39 mouse cellular contexts compared by ENCODE assay signal in genomic region chr4:4079132-4079531, GRCm38 (mm10). TPM values are rescaled to one million over a fixed set of nuclear protein-coding genes. Genes with fewer than 3 reads are reported as not detected.
A peak's percentile ranks its signal among the peaks of the same experiment; 100 is the strongest.
DNase-seq lines count a peak whose midpoint lies in the region; ATAC-seq and TF ChIP-seq lines count a peak whose summit lies in the region.
"Had no signal": no experiment of that assay in that cellular context is flagged by ENCODE, and none has a peak within 500 bp of the region (broad histone marks: within the 10 kb centered on the region; RNA-seq: fewer than 3 reads in every experiment).

No protein-coding gene starts in this region.

- H3K4me3 ChIP-seq in embryonic facial prominence, embryonic 14.5 days (ENCODE audit: low read depth, low read length) = no peak overlapping the region
- H3K4me3 ChIP-seq in embryonic facial prominence, embryonic 10.5 days = no peak overlapping the region
- no peak overlapping the region for H3K4me3 ChIP-seq in hindbrain, embryonic 16.5 days (ENCODE audit: low read length)
- H3K4me3 ChIP-seq in hindbrain, embryonic 13.5 days = no peak overlapping the region
- no peak overlapping the region for H3K4me3 ChIP-seq in lung, embryonic 14.5 days (ENCODE audit: low read depth, low read length)
- H3K4me3 ChIP-seq: embryonic facial prominence, embryonic 13.5 days; erythroblast, embryonic 14.5 days; forebrain, embryonic 13.5 days; heart, adult 2 months; heart, embryonic 12.5 days; kidney, embryonic 15.5 days; left cerebral cortex, adult 2 months; liver, embryonic 12.5 days; midbrain, embryonic 15.5 days had no signal

- WGBS in embryonic facial prominence, embryonic 14.5 days = 82% methylated on average over 3 of the region's 3 CpGs
- WGBS in embryonic facial prominence, embryonic 10.5 days = 86% methylated on average over 3 of the region's 3 CpGs
- WGBS in hindbrain, embryonic 16.5 days = 58% methylated on average over 3 of the region's 3 CpGs
- WGBS in hindbrain, embryonic 13.5 days = 87% methylated on average over 3 of the region's 3 CpGs
- 63% methylated on average over 3 of the region's 3 CpGs for WGBS in lung, embryonic 14.5 days
- WGBS in large intestine, adult 2 months = 36% methylated on average over 3 of the region's 3 CpGs

- no peak for ATAC-seq in embryonic facial prominence, embryonic 14.5 days (ENCODE audit: low read depth)
- ATAC-seq in hindbrain, embryonic 16.5 days = peak; percentile 34; the same call in 1 of the 2 replicates
- ATAC-seq in hindbrain, embryonic 13.5 days (ENCODE audit: low FRiP score) = no peak
- ATAC-seq in lung, embryonic 14.5 days (ENCODE audit: insufficient read depth) = no peak
- ATAC-seq: forebrain, embryonic 13.5 days; inflammation-experienced regulatory T-cells, adult 6 months; liver, embryonic 12.5 days; liver, postnatal 0 days; midbrain, embryonic 15.5 days; Patski had no signal

- no peak overlapping the region for H3K9ac ChIP-seq in embryonic facial prominence, embryonic 14.5 days (ENCODE audit: low read depth, low read length)
- no peak overlapping the region for H3K9ac ChIP-seq in hindbrain, embryonic 16.5 days (ENCODE audit: low read depth, low read length)
- H3K9ac ChIP-seq in hindbrain, embryonic 13.5 days = no peak overlapping the region
- H3K9ac ChIP-seq in lung, embryonic 14.5 days = no peak overlapping the region
- H3K9ac ChIP-seq: embryonic facial prominence, embryonic 13.5 days; forebrain, embryonic 13.5 days; heart, embryonic 12.5 days; kidney, embryonic 15.5 days; liver, embryonic 12.5 days; liver, postnatal 0 days; midbrain, embryonic 15.5 days had no signal

- H3K4me2 ChIP-seq in embryonic facial prominence, embryonic 14.5 days (ENCODE audit: low read depth, low read length) = no peak overlapping the region
- no peak overlapping the region for H3K4me2 ChIP-seq in hindbrain, embryonic 16.5 days (ENCODE audit: low read length)
- H3K4me2 ChIP-seq in hindbrain, embryonic 13.5 days = no peak overlapping the region
- H3K4me2 ChIP-seq in lung, embryonic 14.5 days = no peak overlapping the region
- H3K4me2 ChIP-seq: embryonic facial prominence, embryonic 13.5 days; forebrain, embryonic 13.5 days; heart, embryonic 12.5 days; kidney, embryonic 15.5 days; liver, embryonic 12.5 days; midbrain, embryonic 15.5 days had no signal

- H3K36me3 ChIP-seq in embryonic facial prominence, embryonic 14.5 days (ENCODE audit: control insufficient read depth, insufficient read depth, low read length) = no peaks in the 10 kb centered on the region
- no peaks in the 10 kb centered on the region for H3K36me3 ChIP-seq in embryonic facial prominence, embryonic 10.5 days (replicated peaks)
- no peaks in the 10 kb centered on the region for H3K36me3 ChIP-seq in hindbrain, embryonic 16.5 days (ENCODE audit: control insufficient read depth, insufficient read depth, low read length)
- no peaks in the 10 kb centered on the region for H3K36me3 ChIP-seq in hindbrain, embryonic 13.5 days
- H3K36me3 ChIP-seq in lung, embryonic 14.5 days (ENCODE audit: insufficient read depth) = no peaks in the 10 kb centered on the region
- H3K36me3 ChIP-seq: embryonic facial prominence, embryonic 13.5 days; heart, embryonic 12.5 days; kidney, embryonic 15.5 days; liver, embryonic 12.5 days; midbrain, embryonic 15.5 days had no signal

- H3K4me1 ChIP-seq in embryonic facial prominence, embryonic 14.5 days (ENCODE audit: control insufficient read depth, insufficient read depth, low read length) = no peaks in the 10 kb centered on the region
- H3K4me1 ChIP-seq in embryonic facial prominence, embryonic 10.5 days = no peaks in the 10 kb centered on the region
- H3K4me1 ChIP-seq in hindbrain, embryonic 16.5 days (ENCODE audit: control insufficient read depth, insufficient read depth, low read depth, low read length) = no peaks in the 10 kb centered on the region
- no peaks in the 10 kb centered on the region for H3K4me1 ChIP-seq in hindbrain, embryonic 13.5 days (replicated peaks)
- no peaks in the 10 kb centered on the region for H3K4me1 ChIP-seq in lung, embryonic 14.5 days (ENCODE audit: insufficient read depth)
- H3K4me1 ChIP-seq: embryonic facial prominence, embryonic 13.5 days; forebrain, embryonic 13.5 days; heart, embryonic 12.5 days; kidney, embryonic 15.5 days; liver, embryonic 12.5 days; midbrain, embryonic 15.5 days had no signal

- no peak for TF ChIP-seq CTCF in lung, embryonic 14.5 days (IDR thresholded peaks at IDR 0.05; ENCODE audit: low read depth)

- H3K9me3 ChIP-seq in embryonic facial prominence, embryonic 14.5 days (ENCODE audit: control insufficient read depth, low read length) = no peaks in the 10 kb centered on the region
- no peaks in the 10 kb centered on the region for H3K9me3 ChIP-seq in embryonic facial prominence, embryonic 10.5 days
- no peaks in the 10 kb centered on the region for H3K9me3 ChIP-seq in hindbrain, embryonic 16.5 days (ENCODE audit: control insufficient read depth, low read length)
- H3K9me3 ChIP-seq in hindbrain, embryonic 13.5 days = no peaks in the 10 kb centered on the region
- H3K9me3 ChIP-seq in lung, embryonic 14.5 days (ENCODE audit: low read depth, low read length) = no peaks in the 10 kb centered on the region
- H3K9me3 ChIP-seq: embryonic facial prominence, embryonic 13.5 days; forebrain, embryonic 13.5 days; heart, embryonic 12.5 days; kidney, embryonic 15.5 days; liver, embryonic 12.5 days; midbrain, embryonic 15.5 days had no signal

- intact Hi-C loops in heart, postnatal 10 days (cut with DNase I) = no loop called here

- DNase-seq in embryonic facial prominence, embryonic 14.5 days (ENCODE audit: low spot score) = peak; percentile 19
- DNase-seq in embryonic facial prominence, embryonic 10.5 days (ENCODE audit: low spot score) = no peak
- DNase-seq in lung, embryonic 14.5 days = peak; percentile 5
- no peak for DNase-seq in lung, adult 18-20 months
- DNase-seq in large intestine, adult 2 months (ENCODE audit: low read depth, low spot score) = peak; percentile 3
- DNase-seq in heart, postnatal 10 days = no peak
- DNase-seq: adrenal gland, postnatal 25 days; cerebellum, adult 8-10 months; embryo, embryonic 11 days; heart, adult 2 months; kidney, adult 11 months; kidney, postnatal 36 days; liver, postnatal 0 days; lung, postnatal 10 days; right cerebral cortex, adult 18-20 months; thymus, adult 18-20 months; thymus, postnatal 25 days had no signal

- no peaks in the 10 kb centered on the region for H3K27me3 ChIP-seq in embryonic facial prominence, embryonic 14.5 days (replicated peaks; ENCODE audit: control insufficient read depth, insufficient read depth, low read length)
- H3K27me3 ChIP-seq in embryonic facial prominence, embryonic 10.5 days (replicated peaks; ENCODE audit: low read depth, poor library complexity, severe bottlenecking) = no peaks in the 10 kb centered on the region
- H3K27me3 ChIP-seq in hindbrain, embryonic 16.5 days (replicated peaks; ENCODE audit: control insufficient read depth, insufficient read depth, low read length) = no peaks in the 10 kb centered on the region
- H3K27me3 ChIP-seq in hindbrain, embryonic 13.5 days = no peaks in the 10 kb centered on the region
- no peaks in the 10 kb centered on the region for H3K27me3 ChIP-seq in lung, embryonic 14.5 days (ENCODE audit: insufficient read depth, low read length)
- H3K27me3 ChIP-seq: embryonic facial prominence, embryonic 13.5 days; forebrain, embryonic 13.5 days; heart, embryonic 12.5 days; kidney, embryonic 15.5 days; liver, embryonic 12.5 days; midbrain, embryonic 15.5 days; Patski had no signal

- no peak overlapping the region for H3K27ac ChIP-seq in embryonic facial prominence, embryonic 14.5 days (replicated peaks; ENCODE audit: low read depth, low read length)
- H3K27ac ChIP-seq in embryonic facial prominence, embryonic 10.5 days (replicated peaks) = no peak overlapping the region
- no peak overlapping the region for H3K27ac ChIP-seq in hindbrain, embryonic 16.5 days (ENCODE audit: low read depth, low read length)
- no peak overlapping the region for H3K27ac ChIP-seq in hindbrain, embryonic 13.5 days
- H3K27ac ChIP-seq in lung, embryonic 14.5 days (ENCODE audit: low read depth) = no peak overlapping the region
- H3K27ac ChIP-seq: embryonic facial prominence, embryonic 13.5 days; forebrain, embryonic 13.5 days; heart, adult 2 months; kidney, embryonic 15.5 days; left cerebral cortex, adult 2 months; liver, embryonic 12.5 days; midbrain, embryonic 15.5 days; stomach, postnatal 0 days had no signal

RNA-seq across cellular contexts. Expression of gene Sdr16c6, which starts 1.8 kb away (rescaled TPM):
- polyA plus RNA-seq in embryonic facial prominence, embryonic 14.5 days (2014; fragmentation: Nextera tagmentation; extraction: Ambion mirVana) = 5.7 and 7.4 TPM in 2 replicates
- not detected in 2 replicates for polyA plus RNA-seq in embryonic facial prominence, embryonic 10.5 days (2016; fragmentation: Nextera tagmentation; extraction: Ambion mirVana)
- not detected in 2 replicates for polyA plus RNA-seq in hindbrain, embryonic 16.5 days (2015; fragmentation: Nextera tagmentation; extraction: Ambion mirVana)
- polyA plus RNA-seq in hindbrain, embryonic 13.5 days (2015; fragmentation: Nextera tagmentation; extraction: Ambion mirVana) = not detected in 2 replicates
- not detected in 2 replicates for polyA plus RNA-seq in lung, embryonic 14.5 days (2014; fragmentation: Nextera tagmentation; extraction: Ambion mirVana)
- 0.10 TPM in 1 of 2 replicates, not detected in the other for polyA plus RNA-seq in large intestine, adult 2 months (2012; rRNA removed)
- not detected for total RNA-seq in heart, postnatal 10 days (2021)
- total RNA-seq: adrenal gland, postnatal 25 days; gastrocnemius, adult 8-10 months; gastrocnemius, postnatal 4 days; heart, adult 2 months; hematopoietic stem cell, adult 5-6 weeks; left cerebral cortex, adult 2 months; left cerebral cortex, postnatal 25 days; MEL; neutrophil, adult 5-6 weeks had no signal
- polyA plus RNA-seq: erythroblast, embryonic 14.5 days; forebrain, embryonic 13.5 days; heart, adult 2 months; heart, embryonic 12.5 days; heart, postnatal 0 days; inflammation-experienced regulatory T-cells, adult 6 months; liver, embryonic 12.5 days; liver, postnatal 0 days; neural tube, embryonic 11.5 days; Patski; spleen, adult 2 months had no signal

Comparison
In these comparisons a context has a peak if more than half of its experiments do, and no peak if none do; other contexts are left out.
1. DNase-seq: peak in embryonic facial prominence, embryonic 14.5 days (single experiment), lung, embryonic 14.5 days (single experiment) and large intestine, adult 2 months (single experiment); none in embryonic facial prominence, embryonic 10.5 days (single experiment), lung, adult 18-20 months (0 of 2) and heart, postnatal 10 days (0 of 2).